Mouse (Mus musculus) forebrain, postnatal 0 days (tissue): ENCODE measurements around the gene Faap20. TPM values are rescaled to one million over a fixed set of nuclear protein-coding genes. Genes with fewer than 3 reads are reported as not detected.

Experiments
- ATAC-seq: fragments of 200-750 bp; cut with Nextera tagmentation; 2 replicates; pipeline ENCODE4 v1.8.0; 2017; ENCODE audit warnings: mild to moderate bottlenecking, moderate library complexity
- DNase-seq: peaks from one replicate; pipeline ENCODE4 v3.0.0-alpha.2; 2015
- H3K27ac ChIP-seq: fragments of 300-500 bp; sonication (generic); 2 replicates; pipeline ENCODE4 v1.5.1; 2014; ENCODE audit warnings: low read depth, mild to moderate bottlenecking, antibody characterized with exemption, low read length, moderate library complexity, mixed read lengths
- H3K27me3 ChIP-seq: fragments of 300-500 bp; sonication (generic); 2 replicates; pipeline ENCODE4 v1.6.1; 2014; ENCODE audit warnings: mild to moderate bottlenecking, low read length, mixed read lengths; ENCODE audit not compliant: insufficient read depth
- H3K36me3 ChIP-seq: fragments of 300-500 bp; sonication (generic); 2 replicates; pipeline ENCODE4 v1.6.1; 2014; ENCODE audit warnings: mild to moderate bottlenecking, moderate library complexity; ENCODE audit not compliant: insufficient read depth
- H3K4me1 ChIP-seq: fragments of 300-500 bp; sonication (generic); 2 replicates; pipeline ENCODE4 v1.6.1; 2014; ENCODE audit warnings: antibody characterized with exemption; ENCODE audit not compliant: insufficient read depth
- H3K4me2 ChIP-seq: fragments of 300-500 bp; sonication (generic); 2 replicates; pipeline ENCODE4 v1.6.1; 2014; ENCODE audit warnings: low read depth, mild to moderate bottlenecking, moderate library complexity
- H3K4me3 ChIP-seq: fragments of 300-500 bp; sonication (generic); 2 replicates; pipeline ENCODE4 v1.5.1; 2014; ENCODE audit warnings: low read depth, low read length, mixed read lengths
- H3K9ac ChIP-seq: fragments of 300-500 bp; sonication (generic); 2 replicates; pipeline ENCODE4 v1.6.1; 2014; ENCODE audit warnings: mild to moderate bottlenecking
- H3K9me3 ChIP-seq: fragments of 300-500 bp; sonication (generic); 2 replicates; pipeline ENCODE4 v1.6.1; 2016; ENCODE audit warnings: low read length
- CTCF ChIP-seq: sonication (generic); IDR thresholded peaks from 2 replicates; pipeline ENCODE4 v1.5.1; 2016; ENCODE audit warnings: antibody characterized with exemption, control low read depth, low read depth
- WGBS: fragments of 180-500 bp; shearing (Covaris S2); extraction: QIAGEN DNeasy Blood & Tissue Kit; methylation state at CpG from one replicate; pipeline ENCODE4 v1.1.7; 2014; 5-methylcytosine and 5-hydroxymethylcytosine counted together
- polyA plus RNA-seq: library from polyadenylated mRNA; unstranded; fragments of >200 nt; fragmentation: Nextera tagmentation; extraction: Ambion mirVana; gene quantifications from 2 replicates; pipeline ENCODE4 v1.2.1, GENCODE M21; 2015
- total RNA-seq: library from RNA; depleted of rRNA; stranded (reverse); fragments of >200 nt; gene quantifications from 2 replicates; pipeline ENCODE4 v1.2.3, GENCODE M21; 2014

The Faap20 gene
- total and polyA plus RNA-seq, 2 experiments from 2014 or later: 48.7 to 60.7 TPM

DNA sequence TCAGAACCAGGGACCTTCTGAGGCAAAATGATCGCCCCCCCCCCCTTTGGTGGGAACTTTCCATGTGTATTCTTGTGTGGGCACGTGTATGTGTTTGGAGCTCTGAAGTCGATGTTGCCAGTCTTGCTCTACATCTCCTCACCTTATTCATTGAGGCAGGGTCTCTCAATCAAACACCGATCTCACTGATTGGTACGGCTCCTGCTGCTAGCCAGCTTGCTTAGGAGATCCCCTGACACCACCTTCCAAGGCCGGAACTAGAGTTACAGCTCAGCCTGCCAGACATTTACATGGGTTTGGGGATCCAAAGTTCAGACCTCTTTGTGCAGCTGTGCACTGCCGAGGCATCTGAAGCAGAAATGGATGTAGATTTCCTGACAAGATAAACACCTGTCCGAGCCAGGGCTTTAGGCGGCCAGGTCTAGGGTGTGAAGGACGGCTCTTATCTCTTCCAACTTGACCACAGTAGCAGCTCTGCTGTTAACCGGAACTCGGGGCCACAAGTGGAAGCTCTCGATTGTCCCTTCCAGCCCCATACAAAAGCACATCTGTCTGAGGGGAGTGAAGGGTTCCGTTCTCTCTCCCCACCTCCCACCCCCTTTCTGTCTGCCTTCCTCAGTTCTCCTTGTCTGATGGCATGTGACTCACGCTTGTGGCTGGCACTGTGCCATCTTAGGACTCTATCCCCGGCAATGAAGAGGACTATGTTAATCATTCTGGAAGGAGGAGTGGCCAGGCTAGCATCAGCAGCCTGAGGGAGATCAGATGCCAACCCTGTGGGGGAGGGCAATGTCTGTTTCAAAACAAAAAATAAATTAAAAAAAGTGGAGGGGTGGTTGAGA, 30.5 kb downstream of the Faap20 start:
- Histone ChIP-seq H3K9me3 (no peaks in the 10 kb centered on the region), H3K4me2 (no peak overlapping the region), H3K27me3 (no peaks in the 10 kb centered on the region), H3K4me1 (peaks cover 8% of the 10 kb centered on the region), H3K4me3 (no peak overlapping the region), H3K9ac (no peak overlapping the region), H3K27ac (no peak overlapping the region), H3K36me3 (peaks cover 3% of the 10 kb centered on the region; the same call in 1 of the 2 replicates)
- DNase-seq (no peak), ATAC-seq (no peak)
- TF ChIP-seq CTCF: no peak
- WGBS: 62% methylated on average over 16 of the region's 16 CpGs

DNA sequence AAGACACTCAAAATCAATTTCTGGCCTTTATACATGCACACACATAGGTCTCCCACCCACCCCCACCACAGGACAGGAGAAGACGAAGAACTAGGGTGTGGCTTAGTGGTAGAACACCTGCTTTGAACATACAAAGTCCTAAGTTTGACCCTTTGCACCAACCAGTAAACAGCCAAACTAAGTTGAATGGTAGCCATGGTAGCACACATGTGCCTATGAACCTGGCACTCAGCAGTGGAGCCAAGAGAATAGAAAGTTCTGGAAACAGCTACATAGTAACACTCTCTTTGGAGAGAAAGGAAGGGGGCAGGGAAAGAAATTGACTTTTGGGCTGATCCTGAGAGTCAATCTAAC, 31.1 kb downstream of the Faap20 start:
- H3K27ac ChIP-seq: no peak overlapping the region
- peaks cover 8% of the 10 kb centered on the region for H3K4me1 ChIP-seq
- H3K9ac ChIP-seq: no peak overlapping the region
- H3K27me3 ChIP-seq: no peaks in the 10 kb centered on the region
- peaks cover 3% of the 10 kb centered on the region; the same call in 1 of the 2 replicates for H3K36me3 ChIP-seq
- DNase-seq (no peak), ATAC-seq (no peak)
- WGBS: 85% methylated on average over 1 of the region's 1 CpGs
- no peaks in the 10 kb centered on the region for H3K9me3 ChIP-seq
- H3K4me3 ChIP-seq: no peak overlapping the region
- no peak for TF ChIP-seq CTCF
- no peak overlapping the region for H3K4me2 ChIP-seq

DNA sequence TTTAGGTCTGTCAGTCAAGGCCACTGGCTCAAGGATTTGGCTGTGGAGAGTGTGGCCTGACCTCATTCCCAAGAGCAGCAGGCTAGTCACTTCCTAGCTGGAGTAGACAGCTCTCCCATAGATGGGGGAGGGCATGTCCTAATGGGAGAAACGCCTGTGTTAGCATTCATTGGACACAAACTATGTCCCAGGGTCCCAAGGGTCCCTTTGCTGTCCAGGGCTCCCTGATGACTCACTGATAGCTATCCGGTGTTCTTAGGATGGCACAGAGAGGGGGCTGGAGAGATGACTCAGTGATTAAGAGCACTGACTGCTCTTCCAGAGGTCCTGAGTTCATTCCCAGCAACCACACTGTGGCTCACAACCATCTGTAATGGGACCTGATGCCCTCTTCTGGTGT, 31.6 kb downstream of the Faap20 start:
- no peak overlapping the region for H3K4me2 ChIP-seq
- peaks cover 3% of the 10 kb centered on the region; the same call in 1 of the 2 replicates for H3K36me3 ChIP-seq
- no peak overlapping the region for H3K9ac ChIP-seq
- no peaks in the 10 kb centered on the region for H3K27me3 ChIP-seq
- 84% methylated on average over 2 of the region's 2 CpGs for WGBS
- H3K9me3 ChIP-seq: no peaks in the 10 kb centered on the region
- H3K27ac ChIP-seq: no peak overlapping the region
- no peak for DNase-seq
- H3K4me1 ChIP-seq: peaks cover 8% of the 10 kb centered on the region
- TF ChIP-seq CTCF: no peak
- no peak overlapping the region for H3K4me3 ChIP-seq
- ATAC-seq: no peak

DNA sequence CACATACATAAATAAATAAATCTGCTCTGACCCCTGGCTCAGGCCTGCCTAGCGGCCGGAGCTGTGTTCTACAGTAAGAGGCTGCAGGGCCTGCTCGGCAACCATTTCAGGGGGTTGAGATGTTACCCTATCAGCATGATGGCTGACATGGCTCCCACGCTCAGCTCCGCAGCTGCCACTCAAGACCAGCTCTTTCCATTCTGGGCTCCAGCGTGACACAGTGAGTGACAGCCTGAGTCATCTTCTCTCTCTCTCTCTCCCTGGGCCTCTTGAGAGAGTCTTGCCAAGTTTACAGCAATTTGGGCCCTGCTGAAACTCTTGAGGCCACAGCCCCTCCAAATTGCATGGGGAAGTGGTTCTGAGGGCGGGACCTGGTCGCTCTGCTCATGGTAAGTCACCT, 32.0 kb downstream of the Faap20 start:
- no peaks in the 10 kb centered on the region for H3K27me3 ChIP-seq
- DNase-seq: no peak

DNA sequence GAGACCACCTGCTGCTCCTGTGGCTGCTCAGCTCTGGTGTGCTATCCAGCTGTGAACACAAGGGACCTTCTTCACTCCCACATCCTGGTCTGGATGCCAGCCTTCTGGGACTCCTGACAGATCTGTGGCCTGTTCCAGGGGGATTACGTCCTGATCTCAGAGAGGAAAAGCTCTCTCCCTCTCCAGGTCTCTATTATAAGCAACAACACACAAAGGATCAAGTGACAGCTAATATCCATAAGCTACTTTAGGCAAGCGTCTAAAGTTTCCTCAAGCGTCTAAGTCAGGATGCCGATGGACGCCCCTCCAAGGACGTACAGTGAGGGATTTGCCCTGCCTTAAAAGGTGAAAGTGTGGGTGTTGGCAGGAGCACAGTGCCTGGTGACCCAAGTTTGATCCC, 32.6 kb downstream of the Faap20 start:
- DNase-seq: no peak
- H3K27me3 ChIP-seq: no peaks in the 10 kb centered on the region

More for the DNA sequence above, 32.0 kb downstream of the Faap20 start:
- H3K4me3 ChIP-seq: no peak overlapping the region
- H3K4me2 ChIP-seq: no peak overlapping the region
- H3K9me3 ChIP-seq: no peaks in the 10 kb centered on the region
- no peak overlapping the region for H3K27ac ChIP-seq
- TF ChIP-seq CTCF: no peak
- 84% methylated on average over 8 of the region's 8 CpGs for WGBS
- H3K36me3 ChIP-seq: peaks cover 3% of the 10 kb centered on the region; the same call in 1 of the 2 replicates
- H3K4me1 ChIP-seq: peaks cover 8% of the 10 kb centered on the region
- ATAC-seq: peak; percentile 57; the same call in 1 of the 2 replicates
- H3K9ac ChIP-seq: no peak overlapping the region

DNA sequence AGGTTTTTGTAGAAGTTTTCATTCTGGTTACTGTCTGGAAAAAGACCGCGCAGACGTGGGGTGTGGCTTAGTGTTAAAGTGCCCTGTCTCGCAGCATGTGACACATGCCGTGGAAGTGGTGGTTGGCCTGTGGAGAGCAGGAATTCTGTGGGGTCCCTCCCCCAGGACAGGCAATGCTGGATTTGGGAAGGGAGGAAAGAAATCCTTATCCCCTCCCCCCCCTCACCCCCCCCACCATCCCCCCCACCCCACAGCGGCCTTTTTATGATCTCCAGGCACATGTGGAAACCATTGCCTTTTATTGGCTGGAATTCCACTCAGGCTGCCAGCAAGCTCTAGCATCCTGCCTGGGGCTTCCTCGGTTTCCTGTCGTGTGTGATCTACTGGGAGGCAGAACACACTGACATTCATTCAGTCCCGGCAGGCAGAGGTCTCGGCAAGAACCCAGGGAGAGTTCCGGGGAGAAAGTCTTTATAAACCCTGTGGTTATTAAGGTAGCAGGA, 33.5 kb downstream of the Faap20 start:
- H3K27ac ChIP-seq: peak overlapping the region; percentile 71
- ATAC-seq (peak; percentile 49), DNase-seq (no peak)
- peaks cover 3% of the 10 kb centered on the region; the same call in 1 of the 2 replicates for H3K36me3 ChIP-seq
- no peak overlapping the region for H3K4me3 ChIP-seq
- H3K9ac ChIP-seq: no peak overlapping the region
- peaks cover 8% of the 10 kb centered on the region for H3K4me1 ChIP-seq
- H3K27me3 ChIP-seq: no peaks in the 10 kb centered on the region
- TF ChIP-seq CTCF: no peak
- H3K9me3 ChIP-seq: no peaks in the 10 kb centered on the region
- 49% methylated on average over 11 of the region's 11 CpGs for WGBS
- no peak overlapping the region for H3K4me2 ChIP-seq

More for the DNA sequence above, 32.6 kb downstream of the Faap20 start:
- ATAC-seq: no peak
- H3K9me3 ChIP-seq: no peaks in the 10 kb centered on the region
- no peak for TF ChIP-seq CTCF
- H3K4me3 ChIP-seq: no peak overlapping the region
- H3K36me3 ChIP-seq: peaks cover 3% of the 10 kb centered on the region; the same call in 1 of the 2 replicates
- no peak overlapping the region for H3K9ac ChIP-seq
- peaks cover 8% of the 10 kb centered on the region for H3K4me1 ChIP-seq
- H3K4me2 ChIP-seq: no peak overlapping the region
- 55% methylated on average over 6 of the region's 6 CpGs for WGBS
- H3K27ac ChIP-seq: no peak overlapping the region

DNA sequence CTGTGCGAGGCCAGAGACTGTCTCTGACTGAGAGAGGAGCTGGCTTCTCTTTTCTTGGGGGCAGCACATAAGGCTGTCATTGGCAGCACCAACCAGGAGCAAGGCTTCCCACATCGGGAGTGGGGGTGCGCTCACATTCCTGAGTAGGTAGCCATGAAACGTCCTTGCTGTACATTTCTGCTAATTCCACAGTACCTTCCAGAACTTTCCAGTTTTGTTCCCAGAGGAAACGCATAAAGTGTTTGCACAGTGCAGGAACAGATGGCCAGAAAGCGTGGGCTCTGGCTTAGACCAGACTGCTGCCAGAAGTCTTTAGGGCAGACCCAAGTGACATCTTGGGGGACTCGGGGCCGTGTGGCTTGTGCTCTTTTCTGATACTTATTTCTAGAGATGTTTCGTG, 34.0 kb downstream of the Faap20 start:
- H3K36me3 ChIP-seq: peaks cover 6% of the 10 kb centered on the region
- H3K9ac ChIP-seq: no peak overlapping the region
- peaks cover 8% of the 10 kb centered on the region for H3K4me1 ChIP-seq
- no peak for TF ChIP-seq CTCF
- H3K4me3 ChIP-seq: no peak overlapping the region
- no peaks in the 10 kb centered on the region for H3K27me3 ChIP-seq
- H3K27ac ChIP-seq: peak overlapping the region; percentile 71
- H3K4me2 ChIP-seq: no peak overlapping the region
- H3K9me3 ChIP-seq: no peaks in the 10 kb centered on the region
- WGBS: 59% methylated on average over 9 of the region's 9 CpGs
- ATAC-seq (peak; percentile 30; the same call in 1 of the 2 replicates), DNase-seq (no peak)
